Mouse (Mus musculus) mouse trophoblast stem cell (cell line): Measurements from ENCODE around the gene Magoh.

Source experiments
- in situ Hi-C, 2 experiments: fragments of 300-500 bp; cut with MseI, MboI; formaldehyde crosslinking; loops; 2 replicates in 1 of 2; 3 replicates in 1 of 2; pipeline ENCODE4 v1.15.1; 2025

Magoh gene

GRCm38 (mm10) chr4:107889385-107889730 lies 9.8 kb downstream of the Magoh start:
- in situ Hi-C loops = no loop called here

GRCm38 (mm10) chr4:107889731-107890432 lies 10.3 kb downstream of the Magoh start, which contains the start of gene 0610037L13Rik:
Gene 0610037L13Rik (plus strand): TSS chr4:107889813.
- in situ Hi-C loops = no loop called here

DNA sequence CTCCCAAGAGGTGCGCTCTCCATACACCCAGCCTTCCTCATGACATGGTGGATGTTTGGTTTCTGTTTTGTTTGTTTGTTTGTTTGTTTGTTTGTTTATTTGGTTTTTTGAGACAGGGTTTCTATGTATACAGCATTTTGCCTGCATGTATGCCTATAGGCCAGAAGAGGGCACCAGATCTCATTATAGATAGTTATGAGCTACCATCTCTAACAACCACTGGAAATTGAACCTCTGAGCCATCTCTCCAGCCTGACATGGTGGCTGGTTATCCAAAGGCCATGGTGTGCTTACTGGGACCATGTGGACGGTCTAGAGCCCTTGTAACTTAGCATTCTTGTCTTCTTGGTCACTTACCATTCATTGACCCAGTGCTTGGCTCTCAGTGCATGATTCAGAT lies 13.1 kb downstream of the Magoh start:
- in situ Hi-C loops = no loop called here

- in situ Hi-C loops = no loop called here
Measured at GRCm38 (mm10) chr4:107899211-107899927, 19.8 kb downstream of the Magoh start.

DNA sequence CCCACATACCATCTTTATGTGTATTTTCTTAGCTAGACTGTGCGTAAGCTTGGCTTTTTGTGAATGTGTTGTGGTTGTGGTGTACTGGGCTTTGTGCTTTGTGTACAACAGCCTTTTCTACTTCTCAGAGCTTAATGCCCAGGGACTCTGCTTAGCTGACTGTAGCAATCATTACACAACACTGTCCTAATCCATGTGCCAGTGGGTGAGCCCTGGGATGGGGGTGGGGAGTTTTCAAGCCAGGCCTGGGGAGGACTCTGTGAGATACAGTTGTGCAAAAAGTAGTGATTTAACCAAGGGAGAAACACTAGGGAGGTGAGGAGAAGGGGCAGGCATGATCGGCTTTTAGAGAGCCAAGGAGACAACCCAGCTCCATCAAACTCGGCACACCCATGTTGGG lies 20.7 kb downstream of the Magoh start:
- in situ Hi-C loops = no loop called here

- in situ Hi-C loops = no loop called here
Measured at GRCm38 (mm10) chr4:107904252-107904651, 24.7 kb downstream of the Magoh start.

DNA sequence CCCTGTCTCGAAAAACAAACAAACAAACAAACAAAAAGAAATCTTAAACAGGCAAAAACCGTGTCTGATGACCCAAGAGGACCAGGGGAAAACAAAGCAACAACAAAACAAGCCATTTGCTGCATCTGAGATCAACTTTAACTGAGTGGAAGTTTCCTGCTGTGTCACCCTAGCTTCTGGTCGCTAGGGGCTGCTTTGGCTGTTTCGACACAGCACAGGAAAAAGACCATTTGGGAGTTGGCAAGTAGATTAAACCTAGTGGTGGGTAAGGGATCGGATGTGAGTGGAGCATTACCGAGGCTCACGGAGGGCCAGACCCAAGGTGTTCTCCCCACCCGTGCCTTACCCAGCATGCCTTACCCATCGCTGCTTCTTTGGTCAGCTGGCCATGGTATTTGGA lies 27.0 kb downstream of the Magoh start:
- in situ Hi-C loops = no loop called here

DNA sequence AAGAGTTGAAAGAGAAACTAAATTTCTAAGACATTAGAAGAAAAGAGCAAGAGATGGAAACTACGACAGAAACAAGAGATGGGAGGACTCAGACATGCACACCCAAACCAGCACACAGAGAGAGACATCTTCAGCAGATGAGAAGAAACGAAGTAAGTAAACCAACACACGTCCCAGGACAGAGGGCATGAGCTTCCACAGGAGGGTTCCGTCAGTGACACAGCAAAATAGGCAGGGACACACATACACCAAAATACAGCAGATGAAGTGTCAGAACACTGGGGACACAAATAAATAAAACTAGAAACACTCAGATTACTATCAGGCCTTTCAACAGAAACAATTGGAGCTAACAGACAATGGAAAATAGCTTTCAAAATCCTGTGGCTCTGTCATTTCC lies 30.5 kb downstream of the Magoh start:
- in situ Hi-C loops = no loop called here

DNA sequence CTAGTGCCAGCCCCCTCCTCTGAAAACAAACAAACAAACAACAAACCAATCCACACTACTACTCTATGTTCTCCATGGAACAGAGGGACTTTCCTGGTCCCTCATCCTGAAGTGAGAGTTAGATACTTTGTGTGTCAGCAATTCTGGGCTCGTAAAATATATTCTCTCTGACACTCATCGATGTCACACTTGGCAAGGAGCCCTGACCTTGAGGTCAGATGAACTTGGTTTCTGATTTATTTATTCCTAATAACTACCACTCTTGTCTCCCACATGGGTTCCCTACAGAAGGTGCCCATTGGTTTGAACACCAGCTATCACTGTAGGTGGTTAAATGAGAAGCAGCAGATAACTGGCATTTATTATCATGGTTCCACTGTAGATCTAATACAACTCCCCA lies 40.8 kb downstream of the Magoh start:
- in situ Hi-C loops = no loop called here

DNA sequence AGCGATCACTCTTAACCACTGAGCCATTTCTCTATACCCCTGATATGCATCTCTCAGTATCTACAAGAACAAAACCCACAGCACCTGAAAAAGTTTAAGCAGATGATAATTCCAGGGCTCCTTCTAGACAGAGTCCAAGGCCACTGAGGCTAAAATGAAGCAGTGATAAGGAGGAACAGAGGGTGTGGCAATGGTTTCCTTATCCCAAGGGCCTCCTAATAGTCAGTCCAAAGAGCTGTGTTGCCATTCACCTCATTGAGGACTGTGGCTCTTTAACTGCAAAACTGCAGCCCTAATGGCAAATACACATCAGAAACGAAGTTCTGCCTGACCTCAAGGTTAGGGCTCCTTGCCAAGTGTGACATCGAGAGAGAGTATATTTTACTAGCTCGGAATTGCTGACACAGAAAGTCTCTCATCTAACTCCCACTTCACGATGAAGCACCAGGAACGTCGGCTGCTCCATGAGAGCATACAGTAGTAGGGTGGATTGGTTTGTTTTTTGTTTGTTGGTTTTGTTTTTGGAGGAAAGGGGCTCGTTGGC lies 41.7 kb downstream of the Magoh start:
- in situ Hi-C loops = no loop called here

- in situ Hi-C loops = no loop called here
Measured at GRCm38 (mm10) chr4:107921952-107922351, 42.4 kb downstream of the Magoh start.

- in situ Hi-C loops = no loop called here
Measured at GRCm38 (mm10) chr4:107923145-107923802, 43.7 kb downstream of the Magoh start, which contains the start of gene Cpt2. Gene Cpt2 (minus strand): TSS chr4:107923610.

- in situ Hi-C loops = no loop called here
Measured at GRCm38 (mm10) chr4:107923803-107924194, 44.2 kb downstream of the Magoh start.

- in situ Hi-C loops = no loop called here
Measured at GRCm38 (mm10) chr4:107928269-107928668, 48.7 kb downstream of the Magoh start.

DNA sequence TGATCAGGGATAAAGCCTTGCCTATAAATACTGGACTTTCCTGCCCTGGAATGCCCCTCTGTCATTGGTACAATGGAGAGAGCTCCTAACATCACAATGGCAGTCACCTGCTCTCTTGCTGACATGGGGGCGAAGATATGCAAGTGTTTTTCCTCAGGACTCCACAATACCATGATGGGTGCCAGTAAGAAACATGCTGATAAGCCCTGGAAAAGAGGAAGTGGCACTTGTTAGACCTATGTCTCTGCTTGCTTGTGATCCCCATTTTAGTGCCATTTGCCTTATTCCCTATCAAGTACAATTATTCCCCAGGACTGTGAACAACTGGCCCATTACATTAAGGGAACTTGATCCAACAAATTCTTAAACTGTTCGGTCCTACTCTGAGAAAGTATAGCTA lies 49.2 kb downstream of the Magoh start:
- in situ Hi-C loops = no loop called here

- in situ Hi-C loops = no loop called here
Measured at GRCm38 (mm10) chr4:107931453-107931852, 51.9 kb downstream of the Magoh start.

DNA sequence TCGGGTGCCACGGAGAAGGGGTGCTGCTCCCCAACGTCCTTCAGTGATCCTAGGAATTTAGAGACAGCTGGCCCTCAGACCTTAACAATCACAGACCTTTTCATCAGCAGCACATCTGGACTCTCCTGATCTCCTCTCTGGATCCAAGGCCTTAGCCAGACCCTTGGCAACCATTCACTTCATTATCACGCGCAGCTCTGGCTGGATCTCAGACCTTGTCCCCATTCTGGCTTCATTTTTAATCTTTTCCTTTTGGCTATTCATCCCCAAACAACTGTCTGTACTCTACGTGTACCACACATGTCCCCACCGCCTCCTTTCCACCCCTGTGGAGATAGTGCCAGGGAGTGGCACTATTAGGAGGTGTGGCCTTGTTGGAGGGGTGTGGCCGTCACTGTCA lies 53.7 kb downstream of the Magoh start:
- in situ Hi-C loops = no loop called here

GRCm38 (mm10) chr4:107935254-107935653 lies 55.7 kb downstream of the Magoh start:
- in situ Hi-C loops = no loop called here
